Mouse (Mus musculus) bone marrow macrophage, adult 2 months (primary cell): ENCODE measurements around the gene Sidt1.

Experiments used
- CTCF ChIP-seq: IDR thresholded peaks from 2 replicates; pipeline ENCODE4 v1.5.1; 2012; ENCODE audit warnings: low read depth, mild to moderate bottlenecking, low read length, moderate library complexity
- POLR2A ChIP-seq: IDR thresholded peaks from 2 replicates; pipeline ENCODE4 v1.6.1; 2012; ENCODE audit warnings: mild to moderate bottlenecking, low read depth, low read length, borderline replicate concordance

DNA sequence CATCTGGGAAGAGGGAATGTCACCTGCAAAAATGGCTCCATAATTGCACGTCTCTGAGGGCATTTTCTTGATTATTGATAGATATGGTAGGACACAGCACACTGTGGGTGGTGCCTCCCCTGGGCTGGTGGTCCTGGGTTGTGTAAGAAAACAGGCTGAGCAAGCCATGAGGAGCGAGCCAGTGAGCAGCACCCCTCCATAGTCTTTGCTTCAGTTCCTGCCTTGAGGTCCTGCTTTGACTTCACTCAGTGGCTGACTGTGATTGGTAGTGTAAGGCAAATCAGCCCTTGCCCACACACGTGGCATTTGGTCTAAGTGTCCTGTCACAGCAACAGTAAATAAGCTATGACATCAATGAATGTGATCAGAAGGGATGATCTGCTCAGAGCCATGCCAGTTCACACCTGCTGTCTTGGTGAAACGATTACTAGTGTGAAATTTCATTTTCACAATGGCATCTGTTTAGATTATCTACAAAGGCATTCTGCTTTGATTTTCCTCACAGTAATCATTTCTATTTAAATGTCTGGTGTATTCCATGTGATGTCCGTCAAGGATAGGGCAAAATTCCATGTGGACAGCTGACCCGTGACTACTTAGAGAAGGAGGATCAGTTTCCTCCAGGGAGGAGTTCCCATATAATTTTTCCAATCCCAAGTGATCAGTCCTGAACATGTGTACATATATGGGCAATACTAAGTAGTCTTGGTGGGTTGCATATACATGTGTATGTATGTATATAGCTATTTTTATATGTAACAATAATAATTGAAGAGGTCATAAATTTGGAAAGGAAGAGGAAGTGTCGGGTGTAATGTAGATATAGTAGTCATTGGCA is 79.0 kb downstream of the Sidt1 start:
- TF ChIP-seq CTCF (no peak), POLR2A (no peak)
